Mouse (Mus musculus) splenic B cell, adult 2 months (primary cell): ENCODE measurements around the gene Xpr1.
A peak's percentile ranks its signal among the peaks of the same experiment; 100 is the strongest.

Source experiments
- DNase-seq: peaks from one replicate; pipeline ENCODE4 v3.0.0-alpha.2; 2011; ENCODE audit warnings: low read depth, low spot score
- H3K27me3 ChIP-seq: 2 replicates; pipeline ENCODE4 v1.6.1; 2012; ENCODE audit warnings: mild to moderate bottlenecking, low read length, moderate library complexity, mixed read lengths; ENCODE audit not compliant: control insufficient read depth, poor library complexity, insufficient read depth, severe bottlenecking
- H3K36me3 ChIP-seq: 2 replicates; pipeline ENCODE4 v1.6.1; 2012; ENCODE audit warnings: mild to moderate bottlenecking, low read length, moderate library complexity, mixed read lengths; ENCODE audit not compliant: control insufficient read depth, poor library complexity, insufficient read depth, severe bottlenecking

Xpr1 gene

DNA sequence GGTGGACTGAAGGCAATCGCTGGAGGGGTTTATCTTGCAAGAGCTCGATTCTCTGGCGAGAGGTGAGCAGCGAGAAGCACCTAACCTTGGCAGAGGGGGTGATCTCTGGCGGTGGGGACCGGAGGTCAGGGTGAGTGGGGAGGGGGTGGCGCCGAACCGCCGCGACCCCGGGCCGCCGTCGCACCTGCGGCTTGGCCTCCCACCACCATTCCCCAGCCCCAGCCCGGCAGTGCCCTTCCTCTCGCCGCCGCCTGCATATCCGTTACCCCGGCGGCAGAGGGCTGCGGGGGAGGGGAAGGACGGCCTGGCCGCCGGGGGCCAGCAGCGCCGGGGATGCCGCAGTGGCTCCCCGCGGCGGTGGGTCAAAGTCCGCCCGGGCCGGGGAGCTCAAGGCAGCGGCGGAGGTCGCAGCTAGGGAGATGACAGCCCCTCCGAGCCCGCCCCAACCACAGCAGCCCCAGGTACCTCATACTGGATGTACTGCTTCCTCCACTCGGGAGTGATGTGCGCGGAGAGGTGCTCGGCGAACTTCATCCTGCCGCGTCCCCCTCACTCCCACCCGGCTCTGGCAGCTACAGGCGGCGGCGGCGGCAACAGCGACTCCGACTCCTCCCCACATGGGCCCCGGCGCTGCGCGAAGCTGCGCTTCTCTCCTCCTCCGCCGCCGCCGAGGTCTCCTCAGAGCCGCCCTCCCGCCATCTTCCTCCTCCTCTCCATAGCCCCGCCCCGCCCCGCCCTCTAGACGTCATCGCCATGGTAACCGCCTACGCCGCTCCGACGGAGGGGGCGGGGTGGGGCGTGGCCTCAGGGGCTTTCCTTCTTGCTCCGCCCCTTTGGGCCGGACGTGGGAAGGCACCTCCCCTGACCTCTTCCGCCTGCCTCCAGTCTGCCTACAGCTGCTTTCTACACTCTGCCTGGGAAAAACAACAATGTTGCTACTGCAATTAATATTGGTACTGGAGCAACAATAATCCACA, at the start of gene Xpr1:
Gene Xpr1 (minus strand): TSS at position 715 of the 977 bp plus-strand sequence.
- Histone ChIP-seq H3K27me3 (no peaks in the 10 kb centered on the region), H3K36me3 (no peaks in the 10 kb centered on the region)
- peak; percentile 97 for DNase-seq

GRCm38 (mm10) chr1:155463442-155463841, 46.2 kb upstream of the Xpr1 start:
- Histone ChIP-seq H3K27me3 (no peaks in the 10 kb centered on the region), H3K36me3 (no peaks in the 10 kb centered on the region)
- no peak for DNase-seq

DNA sequence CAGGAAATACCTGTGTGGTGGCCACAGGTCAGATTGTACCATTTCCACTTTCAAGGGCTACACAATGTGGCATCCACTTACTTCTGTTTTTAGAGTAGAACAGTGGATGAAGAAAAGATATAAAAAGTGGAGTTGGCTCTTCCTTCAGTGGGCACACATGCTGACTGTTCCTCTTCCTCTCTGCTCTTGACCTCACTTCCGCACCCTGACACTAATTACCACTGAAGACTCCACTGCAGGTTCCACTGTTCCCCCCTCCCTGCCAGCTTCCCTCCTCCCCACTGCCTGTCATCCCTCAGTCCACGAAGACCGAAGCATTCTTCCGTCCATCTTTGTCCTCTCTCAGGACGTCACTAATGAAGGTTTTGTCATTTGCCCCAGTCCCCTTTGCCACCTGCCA, 45.4 kb upstream of the Xpr1 start:
- Histone ChIP-seq H3K27me3 (no peaks in the 10 kb centered on the region), H3K36me3 (no peaks in the 10 kb centered on the region)
- DNase-seq, result no peak

DNA sequence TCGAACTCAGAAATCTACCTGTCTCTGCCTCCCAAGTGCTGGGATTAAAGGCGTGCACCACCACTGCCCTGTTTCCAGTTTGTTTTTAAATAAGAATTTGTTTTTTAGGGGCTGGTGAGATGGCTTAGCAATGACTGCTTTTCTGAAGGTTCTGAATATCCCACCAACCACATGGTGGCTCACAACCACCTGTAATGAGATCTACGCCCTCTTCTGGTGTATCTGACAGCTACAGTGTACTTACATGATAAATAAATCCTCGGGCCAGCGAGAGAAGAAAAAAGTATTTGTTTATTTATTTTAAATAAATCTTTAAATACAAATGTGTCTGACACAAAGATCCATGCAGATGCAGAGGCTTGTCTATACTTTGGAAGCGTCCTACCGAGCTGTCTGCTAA, 40.3 kb upstream of the Xpr1 start:
- Histone ChIP-seq H3K27me3 (no peaks in the 10 kb centered on the region), H3K36me3 (no peaks in the 10 kb centered on the region)
- peak; percentile 27 for DNase-seq

DNA sequence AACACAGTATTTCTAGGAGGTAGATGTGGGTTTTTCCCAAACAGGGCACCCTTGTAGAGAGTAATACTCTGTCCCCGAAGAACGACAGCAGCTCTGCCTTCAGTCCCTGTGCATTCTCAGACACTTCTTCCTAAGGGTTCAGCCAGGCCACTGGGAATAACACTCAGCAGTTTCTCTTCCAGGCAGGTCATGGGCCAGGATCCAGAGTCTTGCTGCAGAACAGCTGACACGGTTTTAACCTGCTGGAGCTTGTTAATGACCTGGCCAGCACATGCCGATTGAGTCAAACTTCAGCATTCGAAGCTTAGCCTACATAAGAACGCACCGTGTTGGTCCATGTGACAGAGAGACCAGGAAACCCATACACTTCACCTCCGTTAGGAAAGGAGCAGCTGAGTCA, 36.0 kb upstream of the Xpr1 start:
- no peak for DNase-seq
- Histone ChIP-seq H3K36me3 (no peaks in the 10 kb centered on the region), H3K27me3 (no peaks in the 10 kb centered on the region)

GRCm38 (mm10) chr1:155448932-155449331, 31.7 kb upstream of the Xpr1 start:
- no peaks in the 10 kb centered on the region for H3K36me3 ChIP-seq

GRCm38 (mm10) chr1:155447277-155447676, 30.1 kb upstream of the Xpr1 start:
- no peaks in the 10 kb centered on the region for H3K27me3 ChIP-seq
- peak; percentile 16 for DNase-seq
- H3K36me3 ChIP-seq, result no peaks in the 10 kb centered on the region

More at GRCm38 (mm10) chr1:155448932-155449331, 31.7 kb upstream of the Xpr1 start:
- H3K27me3 ChIP-seq, result no peaks in the 10 kb centered on the region
- DNase-seq, result no peak

- H3K27me3 ChIP-seq, result no peaks in the 10 kb centered on the region
- DNase-seq, result no peak
- H3K36me3 ChIP-seq, result no peaks in the 10 kb centered on the region
These were observed 25.9 kb upstream of the Xpr1 start for GRCm38 (mm10) chr1:155443115-155443514.

- Histone ChIP-seq H3K36me3 (no peaks in the 10 kb centered on the region), H3K27me3 (no peaks in the 10 kb centered on the region)
These were observed 25.3 kb upstream of the Xpr1 start for GRCm38 (mm10) chr1:155442521-155443001.

GRCm38 (mm10) chr1:155439551-155439950, 22.3 kb upstream of the Xpr1 start:
- no peak for DNase-seq
- no peaks in the 10 kb centered on the region for H3K36me3 ChIP-seq
- no peaks in the 10 kb centered on the region for H3K27me3 ChIP-seq

More at GRCm38 (mm10) chr1:155442521-155443001, 25.3 kb upstream of the Xpr1 start:
- DNase-seq, result no peak

GRCm38 (mm10) chr1:155438525-155438924, 21.3 kb upstream of the Xpr1 start:
- no peak for DNase-seq
- Histone ChIP-seq H3K36me3 (no peaks in the 10 kb centered on the region), H3K27me3 (no peaks in the 10 kb centered on the region)

- DNase-seq, result no peak
- Histone ChIP-seq H3K36me3 (no peaks in the 10 kb centered on the region), H3K27me3 (no peaks in the 10 kb centered on the region)
These were observed 12.1 kb upstream of the Xpr1 start for GRCm38 (mm10) chr1:155429304-155429703.

DNA sequence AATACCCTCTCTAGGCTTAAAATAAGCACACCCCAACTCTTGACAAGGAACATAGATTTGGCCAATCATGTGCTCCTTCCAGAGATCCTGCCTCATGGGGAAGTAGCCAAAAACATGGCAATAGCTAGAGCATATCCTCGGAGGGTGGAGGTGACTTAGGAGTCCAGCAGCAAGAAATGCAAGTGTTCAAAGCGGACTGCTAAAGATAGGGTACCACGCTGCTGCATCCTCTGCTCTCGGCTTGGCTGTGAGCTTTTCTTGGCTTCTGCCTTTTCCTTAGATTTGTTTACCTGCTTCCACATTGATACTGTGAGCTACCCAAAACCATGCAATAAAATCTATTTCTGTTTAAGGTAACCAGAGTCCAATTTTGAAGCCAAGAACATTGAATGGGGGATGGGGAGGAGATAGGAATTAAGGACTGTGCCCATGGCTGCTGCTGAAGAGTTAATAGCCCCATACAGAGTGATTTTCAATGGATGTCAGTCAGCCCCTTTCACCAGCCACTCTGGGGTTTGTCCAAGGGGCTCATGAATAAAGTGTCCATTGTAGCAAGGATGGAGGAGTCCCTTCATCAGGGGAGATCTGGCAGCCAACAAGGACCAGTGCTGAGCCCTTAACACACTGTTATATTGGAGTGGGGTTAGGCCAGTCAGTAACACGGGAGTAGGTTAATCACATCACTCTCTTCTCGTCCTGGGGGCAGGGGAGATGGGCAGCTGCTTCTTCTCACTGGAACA, 10.1 kb upstream of the Xpr1 start:
- no peaks in the 10 kb centered on the region for H3K36me3 ChIP-seq
- no peaks in the 10 kb centered on the region for H3K27me3 ChIP-seq
- no peak for DNase-seq

- H3K27me3 ChIP-seq, result no peaks in the 10 kb centered on the region
- H3K36me3 ChIP-seq, result no peaks in the 10 kb centered on the region
- DNase-seq, result peak; percentile 33
These were observed 8.6 kb upstream of the Xpr1 start for GRCm38 (mm10) chr1:155425743-155426315.

DNA sequence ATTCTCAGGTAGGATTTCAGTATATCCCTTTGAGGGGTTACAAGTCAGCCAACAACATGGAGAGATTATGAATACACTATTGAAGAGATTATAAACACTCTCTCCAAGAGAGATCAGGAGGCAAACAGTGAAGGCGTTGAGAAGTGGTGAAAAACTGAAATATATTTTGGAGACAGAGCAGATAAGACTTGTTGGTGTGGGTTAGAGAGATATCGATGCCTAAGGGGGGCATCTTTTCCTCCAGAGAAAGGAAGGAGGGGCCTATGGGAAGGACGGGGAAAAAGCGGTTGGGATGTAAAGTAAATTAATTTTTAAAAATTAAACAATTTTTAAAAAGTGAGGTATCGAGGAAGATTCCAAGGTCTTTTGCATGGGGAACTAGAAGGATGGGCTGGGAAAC, 8.1 kb upstream of the Xpr1 start:
- DNase-seq, result no peak
- H3K27me3 ChIP-seq, result no peaks in the 10 kb centered on the region
- no peaks in the 10 kb centered on the region for H3K36me3 ChIP-seq
